Mouse (Mus musculus): ENCODE measurements around the gene Utp6.
A peak's percentile ranks its signal among the peaks of the same experiment; 100 is the strongest.

- peak; percentile 96 to 100 (median 97) for TF ChIP-seq CTCF (IDR thresholded peaks at IDR 0.05 in 2 of 3, conservative IDR thresholded peaks at IDR 0.05 in 1 of 3; ENCODE audit: control insufficient read depth in 1 of 3, insufficient read depth in 1 of 3, low read depth in 2 of 3, low read length in 3 of 3, poor library complexity in 1 of 3, severe bottlenecking in 1 of 3)
- TF ChIP-seq USF1 (IDR thresholded peaks at IDR 0.05; ENCODE audit: low read depth, low read length), result no peak
- TF ChIP-seq POLR2A (IDR thresholded peaks at IDR 0.05; ENCODE audit: control insufficient read depth in 1 of 2, insufficient read depth in 1 of 2, low read depth in 1 of 2, low read length in 2 of 2, poor library complexity in 1 of 2), result no peak
- no peak for TF ChIP-seq GABPA (IDR thresholded peaks at IDR 0.05; ENCODE audit: low read depth, low read length)
- TF ChIP-seq POLR2AphosphoS5 (IDR thresholded peaks at IDR 0.05; ENCODE audit: borderline replicate concordance, low read depth, low read length), result no peak
- TF ChIP-seq MAZ (IDR thresholded peaks at IDR 0.05; ENCODE audit: low read depth, low read length), result peak; percentile 71; the same call in 1 of the 2 replicates
- no peak for TF ChIP-seq HCFC1 (IDR thresholded peaks at IDR 0.05; ENCODE audit: low read depth, low read length)
- TF ChIP-seq JUND (IDR thresholded peaks at IDR 0.05; ENCODE audit: low read depth, low read length), result peak; percentile 44; the same call in 1 of the 2 replicates
- TF ChIP-seq MAX (IDR thresholded peaks at IDR 0.05; ENCODE audit: low read length), result no peak
- no peak for TF ChIP-seq NELFE (IDR thresholded peaks at IDR 0.05; ENCODE audit: low read depth, low read length)
- TF ChIP-seq MEF2A (IDR thresholded peaks at IDR 0.05; ENCODE audit: extremely low read depth, insufficient replicate concordance, low read depth, low read length, poor library complexity, severe bottlenecking), result no peak
These were observed 42.3 kb downstream of the Utp6 start for GRCm38 (mm10) chr11:79919685-79920504.
